Mouse (Mus musculus): ENCODE results near the gene Gm47995.
A peak's percentile ranks its signal among the peaks of the same experiment; 100 is the strongest.

Gene Gm47995

GRCm38 (mm10) chr1:151232346-151232745 is 34.1 kb downstream of the Gm47995 start:
- DNase-seq, result peak in 1 of 2 experiments; percentile 54

- no peak for DNase-seq
Measured at GRCm38 (mm10) chr1:151233756-151234155, 35.5 kb downstream of the Gm47995 start.

DNA sequence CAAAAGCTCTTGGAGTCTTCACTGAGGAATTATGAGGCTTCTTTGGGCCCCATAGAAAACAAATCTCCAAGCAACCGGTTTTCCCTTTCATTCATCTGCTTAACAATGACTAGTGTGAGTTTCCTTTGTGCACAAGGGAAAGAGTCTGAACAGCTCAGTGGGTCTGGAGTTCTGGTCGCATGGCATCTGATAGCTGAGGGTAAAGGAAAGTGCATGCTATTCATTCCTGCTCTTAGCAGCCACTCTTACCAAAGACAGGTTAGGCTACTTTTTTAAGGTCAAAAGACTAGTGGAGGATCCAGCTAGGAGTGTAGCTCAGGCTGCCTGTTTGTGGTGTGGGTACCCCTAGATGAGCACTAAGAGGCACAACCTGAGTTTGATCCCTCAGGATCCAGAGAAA is 37.3 kb downstream of the Gm47995 start:
- DNase-seq, result no peak

- DNase-seq, result no peak
Measured at GRCm38 (mm10) chr1:151236141-151236930, 38.1 kb downstream of the Gm47995 start.

- DNase-seq, result no peak
Measured at GRCm38 (mm10) chr1:151237780-151238179, 39.5 kb downstream of the Gm47995 start.

DNA sequence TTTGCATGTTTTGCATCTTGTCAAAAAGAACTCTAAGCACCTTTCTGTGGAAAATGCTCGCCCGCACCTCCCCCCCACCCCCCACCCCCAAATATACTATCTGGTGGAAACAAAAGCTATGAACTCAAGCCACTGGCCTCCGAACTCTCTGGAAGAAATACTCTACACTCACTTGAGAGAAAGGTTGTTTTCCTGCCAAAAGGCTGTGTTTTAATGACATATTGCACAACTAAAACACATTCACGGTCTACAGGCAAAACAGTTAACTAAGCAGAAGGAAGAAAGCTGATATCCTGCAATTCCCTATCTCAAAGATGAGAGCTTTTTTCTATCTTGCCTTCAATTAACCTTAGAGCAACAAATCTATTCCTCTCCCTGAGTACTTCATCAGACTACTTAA is 45.1 kb downstream of the Gm47995 start:
- no peak for DNase-seq

DNA sequence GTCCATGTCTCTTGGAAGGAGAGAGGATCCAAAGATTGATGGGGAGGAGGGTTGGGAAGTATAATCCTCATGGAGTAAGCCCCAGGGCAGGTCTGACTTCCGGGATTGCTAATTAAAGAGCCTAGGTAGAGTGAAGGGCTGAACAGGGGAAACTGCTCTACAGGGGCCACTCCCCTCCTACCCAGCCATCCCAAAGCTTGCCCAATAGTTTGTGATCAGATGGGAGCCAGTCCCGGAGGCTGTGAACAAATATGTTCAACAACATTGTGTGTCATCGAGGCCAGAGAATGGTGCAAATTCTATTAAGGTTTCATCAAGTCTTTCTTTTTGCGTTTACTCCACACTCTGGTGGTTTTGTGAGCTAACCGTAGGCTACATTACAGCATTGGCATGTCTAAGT is 45.8 kb downstream of the Gm47995 start:
- DNase-seq, result no peak

DNA sequence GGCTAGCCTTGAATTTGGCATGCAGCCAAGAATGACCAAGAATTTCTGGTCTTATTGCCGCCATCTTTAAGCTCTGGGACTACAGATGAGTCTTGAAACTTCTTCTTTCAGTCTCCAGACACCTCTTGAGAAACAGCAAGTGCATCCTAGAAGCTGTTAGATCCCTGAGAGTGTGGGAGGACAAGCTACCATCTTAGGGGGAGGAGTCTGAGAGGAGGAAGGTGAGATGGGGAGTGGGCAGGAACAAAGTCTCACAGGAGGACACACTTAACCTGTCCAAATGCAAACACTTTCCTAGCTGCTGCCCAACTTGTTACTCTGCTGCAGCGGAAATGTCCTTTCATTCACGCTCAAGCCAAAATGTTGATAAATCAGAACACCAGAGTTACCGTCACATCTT is 46.5 kb downstream of the Gm47995 start:
- DNase-seq, result no peak

DNA sequence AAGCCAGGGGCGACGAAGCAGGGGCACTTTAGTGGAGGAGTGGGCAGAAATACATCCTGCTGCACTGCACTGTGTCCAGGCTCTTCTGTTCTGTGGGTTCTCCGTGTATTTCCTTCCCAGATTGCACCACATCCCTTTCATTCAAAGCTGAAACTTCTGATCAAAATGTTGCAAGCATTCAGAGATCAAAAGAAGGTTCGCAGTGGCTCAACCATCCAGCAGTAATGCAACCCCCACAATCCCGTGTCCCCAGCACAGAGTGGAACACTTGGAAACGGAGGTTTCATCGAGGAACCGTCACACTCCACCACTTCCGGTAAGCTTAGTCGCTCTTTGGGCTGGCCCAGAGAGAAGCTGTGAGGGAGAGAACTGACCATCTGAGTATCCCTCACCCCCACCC is 46.9 kb downstream of the Gm47995 start:
- DNase-seq, result no peak

- no peak for DNase-seq
Measured at GRCm38 (mm10) chr1:151245846-151246245, 47.6 kb downstream of the Gm47995 start.

All from kidney, postnatal 25 days (tissue).